Mouse (Mus musculus): ENCODE data around the gene Foxj1.
"Not testable (repeated sequence)": the region's sequence is repeated elsewhere in the genome, so short reads cannot be mapped to it uniquely, and the experiment has no call there.

Foxj1 gene

DNA sequence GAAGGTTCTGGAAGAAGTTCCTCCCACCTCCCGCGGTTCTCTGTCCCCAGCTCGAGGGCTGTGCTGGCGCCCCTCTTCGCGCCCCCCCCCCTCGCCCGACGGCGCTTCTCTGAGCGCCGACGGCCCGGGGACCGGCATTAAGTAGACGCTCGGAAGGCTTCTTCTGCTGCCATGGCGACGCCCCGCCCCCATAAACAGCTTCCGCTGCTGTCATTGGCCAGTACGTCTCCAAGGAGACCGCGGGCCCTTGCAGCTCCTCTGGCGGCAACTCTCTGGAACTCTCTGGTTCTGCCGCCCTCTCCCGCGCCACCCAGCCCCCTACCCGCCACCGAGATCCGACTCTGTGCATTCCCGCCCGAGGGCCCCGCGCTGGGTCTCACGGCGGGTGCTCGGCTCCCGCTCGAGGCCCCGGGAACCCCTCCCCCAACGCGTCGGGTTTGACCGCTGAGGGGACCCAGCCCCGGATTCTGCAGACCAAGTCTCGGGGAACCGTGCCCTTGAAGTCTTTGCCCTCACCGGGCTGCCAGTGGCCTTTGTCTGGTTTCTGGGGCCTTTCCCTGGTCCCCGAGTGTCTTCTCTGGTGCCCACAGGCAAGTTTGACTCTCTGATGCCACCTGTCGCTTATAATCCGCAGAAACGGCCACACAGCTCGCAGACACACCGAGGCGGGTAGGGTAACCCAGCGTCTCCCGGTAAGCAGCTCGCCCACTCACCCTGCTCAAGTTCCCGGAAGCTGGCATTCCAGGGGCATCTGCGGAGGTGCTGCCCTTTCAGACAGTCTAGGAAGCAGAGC lies at the start of gene Foxj1:
Gene Foxj1 (minus strand): TSS at position 156 of the 793 bp plus-strand sequence.
- peak; percentile 96 to 98 for DNase-seq (ENCODE audit: low spot score in 2 of 2)

DNA sequence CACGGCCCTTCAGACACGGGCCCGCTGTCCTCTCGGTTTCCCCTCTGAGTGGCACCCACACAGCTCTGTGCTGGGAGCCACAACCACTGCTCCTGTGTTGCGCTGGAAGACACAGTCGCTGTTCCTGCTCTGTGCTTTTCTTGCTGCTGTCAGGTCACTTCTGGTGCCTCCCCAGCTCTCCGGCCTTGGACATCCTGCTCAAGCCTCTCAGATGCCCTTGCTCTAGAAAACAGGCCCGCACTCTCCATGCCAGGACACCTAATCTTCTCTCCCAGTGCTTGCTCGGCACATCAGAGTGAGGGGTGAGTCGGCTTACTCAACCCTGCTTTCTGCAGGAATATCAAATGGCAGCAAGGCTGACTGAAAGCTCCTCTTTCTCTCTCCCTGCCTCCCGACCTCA lies 49.0 kb upstream of the Foxj1 start:
- DNase-seq (ENCODE audit: low spot score in 2 of 2): no peak

DNA sequence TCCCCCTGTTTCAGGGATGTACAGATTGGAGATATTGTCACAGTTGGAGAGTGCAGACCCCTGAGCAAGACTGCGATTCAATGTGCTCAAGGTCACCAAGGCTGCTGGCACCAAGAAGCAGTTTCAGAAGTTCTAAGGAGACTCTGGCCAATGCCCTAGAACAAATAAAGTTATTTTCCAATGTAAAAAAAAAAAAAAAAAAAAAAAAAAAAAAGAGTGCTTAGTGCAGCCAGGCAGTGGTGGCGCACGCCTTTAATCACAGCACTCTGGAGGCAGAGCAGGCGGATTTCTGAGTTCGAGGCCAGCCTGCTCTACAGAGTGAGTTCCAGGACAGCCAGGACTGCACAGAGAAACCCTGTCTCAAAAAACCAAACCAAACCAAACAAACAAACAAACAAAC lies 47.9 kb upstream of the Foxj1 start:
- not testable (repeated sequence) for DNase-seq (ENCODE audit: low spot score in 2 of 2)

DNA sequence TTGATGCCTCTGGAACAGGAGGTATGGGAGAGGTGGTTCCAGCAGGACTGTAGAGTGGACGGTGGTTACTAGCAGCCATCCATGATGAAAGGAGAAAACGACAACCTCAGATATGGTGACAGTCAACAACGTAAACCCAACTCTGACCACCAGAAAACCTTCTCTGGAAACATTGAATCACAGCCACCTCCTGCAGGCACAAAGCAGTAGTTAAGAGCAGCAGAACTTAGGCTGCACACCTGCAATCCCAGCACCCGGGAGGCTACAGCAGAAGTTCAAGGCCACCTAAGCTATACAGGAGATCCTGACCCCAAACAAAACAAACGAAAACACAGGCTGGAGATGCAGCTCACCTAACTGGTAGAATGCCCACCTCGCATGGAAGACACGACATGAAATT lies 45.6 kb upstream of the Foxj1 start:
- no peak for DNase-seq (ENCODE audit: low spot score in 2 of 2)

DNA sequence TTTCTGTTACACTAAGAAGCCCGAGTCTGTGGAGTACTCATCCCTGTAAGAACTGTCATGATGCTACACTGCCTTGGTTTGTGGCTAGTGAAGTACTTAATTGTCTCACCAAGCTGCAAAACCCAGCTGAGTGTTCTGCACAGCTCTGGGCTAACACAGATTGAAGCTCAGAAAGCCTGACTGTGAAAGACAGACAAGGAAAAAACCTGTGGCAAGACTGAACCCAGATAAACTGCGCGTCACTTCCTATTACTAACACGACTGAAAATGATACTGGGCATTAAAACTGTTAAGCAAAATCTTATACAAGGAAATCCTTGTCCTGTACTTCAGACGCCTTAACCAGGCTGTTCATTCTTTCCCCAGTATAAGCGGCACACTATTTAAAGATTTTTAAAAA lies 44.3 kb upstream of the Foxj1 start:
- no peak for DNase-seq (ENCODE audit: low spot score in 2 of 2)

DNA sequence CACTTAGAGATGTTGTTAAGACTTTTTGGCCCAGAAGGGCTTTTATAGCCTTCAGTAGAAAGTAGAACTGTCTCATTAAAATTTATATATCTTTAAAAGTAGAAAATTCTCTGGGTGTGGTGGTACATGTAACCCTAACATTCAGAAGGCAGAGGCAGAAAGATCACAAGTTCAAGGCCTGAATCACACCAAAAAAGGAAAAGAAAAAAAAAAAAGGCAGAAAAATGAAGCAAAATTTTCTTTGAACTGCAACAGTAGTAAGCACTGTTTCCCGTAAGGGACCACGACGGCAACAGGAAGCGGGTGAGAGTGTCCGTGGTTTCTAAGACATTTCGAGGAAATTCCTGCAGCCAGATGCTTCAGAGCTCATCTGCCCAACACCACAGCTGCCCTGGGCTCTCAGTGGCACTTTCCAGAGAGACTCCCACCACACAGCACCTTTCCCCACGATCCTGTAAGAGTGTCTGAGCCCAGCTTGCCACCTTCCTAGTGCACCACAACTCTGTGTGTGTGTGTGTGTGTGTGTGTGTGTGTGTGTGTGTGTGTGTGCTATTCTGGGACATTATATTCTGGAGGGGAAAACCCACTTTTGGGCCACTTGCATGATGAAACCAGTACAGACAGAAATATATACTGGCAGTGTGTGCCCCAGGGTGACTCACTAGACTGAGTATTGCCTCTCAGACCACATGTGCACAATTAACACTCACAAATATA lies 41.9 kb upstream of the Foxj1 start:
- peak in 1 of 2 experiments; percentile 42 for DNase-seq (ENCODE audit: low spot score in 2 of 2)

DNA sequence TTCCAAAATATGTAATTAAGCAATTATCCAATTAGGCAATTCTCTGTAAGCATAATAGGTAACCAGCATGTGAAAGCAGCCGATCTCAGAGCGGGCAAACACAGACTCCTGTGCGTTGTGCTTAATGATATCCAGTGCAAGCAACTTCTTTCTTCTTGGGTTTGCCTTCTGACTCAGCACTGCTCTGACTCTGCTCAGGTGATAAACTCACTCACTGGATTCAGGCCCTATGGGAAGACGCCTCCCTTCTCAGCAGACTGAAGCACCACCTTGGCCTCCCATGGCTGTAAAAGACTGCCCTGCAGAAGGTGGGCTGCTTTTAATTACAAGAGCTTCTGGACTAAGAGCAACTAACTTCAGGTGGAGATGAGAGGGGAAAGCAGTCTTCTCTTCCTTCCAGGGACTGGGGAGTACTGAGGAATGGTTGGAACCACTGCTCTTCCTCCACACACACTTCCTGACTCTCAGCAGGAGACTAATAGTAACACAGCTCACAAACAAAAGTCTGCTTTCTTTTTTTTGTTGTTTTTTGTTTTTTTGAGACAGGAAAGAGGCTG lies 36.8 kb upstream of the Foxj1 start:
- DNase-seq (ENCODE audit: low spot score in 2 of 2): no peak

DNA sequence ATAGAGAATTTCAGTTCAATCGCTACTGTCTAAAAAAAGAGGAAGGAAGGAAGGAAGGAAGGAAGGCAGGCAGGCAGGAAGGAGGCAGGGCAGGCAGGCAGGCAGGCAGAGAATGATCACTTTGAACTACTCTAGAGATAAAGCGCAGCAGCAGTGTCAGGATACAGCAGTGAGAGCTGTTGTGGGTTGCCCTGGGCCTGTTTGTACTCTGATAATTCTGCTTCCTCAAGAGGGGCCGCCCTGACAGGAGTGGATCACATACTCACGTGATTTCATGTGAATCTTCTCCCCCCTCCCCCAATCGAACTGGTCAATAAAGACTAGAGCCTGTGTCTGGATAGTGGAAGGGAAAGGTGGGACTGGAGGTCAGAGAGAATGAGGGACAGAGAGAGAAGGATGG lies 34.4 kb upstream of the Foxj1 start:
- peak in 1 of 2 experiments; percentile 40 for DNase-seq (ENCODE audit: low spot score in 2 of 2)

DNA sequence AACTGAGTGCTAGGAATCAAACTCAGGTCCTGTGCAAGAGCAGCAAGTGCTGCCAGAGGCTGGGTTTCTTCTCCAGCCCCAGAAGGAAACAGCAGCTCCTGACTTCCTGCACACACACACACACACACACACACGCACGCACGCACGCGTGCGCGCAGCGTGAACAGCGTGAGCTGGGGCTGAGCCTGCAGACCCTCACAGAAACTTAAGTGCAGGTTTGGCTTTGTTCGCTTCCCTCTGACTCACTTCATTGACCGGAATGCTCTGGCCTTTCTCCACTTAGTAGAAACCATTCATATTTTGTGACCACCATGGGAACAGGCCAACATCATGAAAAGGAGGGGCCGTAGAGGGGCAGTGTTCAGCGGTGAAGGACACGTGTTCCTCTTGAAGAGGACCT lies 33.9 kb upstream of the Foxj1 start:
- DNase-seq (ENCODE audit: low spot score in 2 of 2): no peak

DNA sequence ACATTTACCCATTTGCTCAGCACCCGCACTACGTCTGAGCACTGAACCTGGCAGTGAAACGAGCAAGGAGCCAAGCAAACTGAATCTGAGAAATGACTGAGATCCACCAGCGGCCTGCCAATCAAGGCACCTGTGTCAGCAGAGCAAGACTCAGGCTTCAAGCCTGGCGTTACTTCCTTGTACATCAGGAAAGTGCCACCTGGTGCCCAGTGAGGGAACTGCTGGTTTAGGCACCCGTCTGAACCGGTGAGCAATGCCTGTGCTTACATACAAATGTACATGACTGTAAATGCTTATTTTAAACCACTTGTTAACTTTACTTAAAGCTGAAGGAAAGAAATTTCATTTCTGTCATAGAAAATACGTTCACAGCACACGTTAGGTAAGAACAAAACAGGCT lies 32.9 kb upstream of the Foxj1 start:
- DNase-seq (ENCODE audit: low spot score in 2 of 2): peak; percentile 92 to 96

DNA sequence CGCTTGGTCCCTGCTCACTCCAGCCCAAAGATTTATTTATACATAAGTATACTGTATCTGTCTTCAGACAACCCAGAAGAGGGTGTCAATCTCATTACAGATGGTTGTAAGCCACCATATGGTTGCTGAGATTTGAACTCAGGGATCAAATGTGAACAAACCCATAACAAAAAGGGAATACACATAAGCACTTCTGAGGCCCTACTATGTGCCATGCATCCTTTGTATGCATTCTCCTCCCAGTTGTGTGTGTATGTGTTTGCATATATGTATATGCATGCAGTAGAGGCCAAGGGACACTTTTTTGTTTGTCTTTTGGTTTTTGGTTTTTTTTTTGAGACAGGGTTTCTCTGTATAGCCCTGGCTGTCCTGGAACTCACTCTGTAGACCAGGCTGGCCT lies 31.4 kb upstream of the Foxj1 start:
- no peak for DNase-seq (ENCODE audit: low spot score in 2 of 2)

DNA sequence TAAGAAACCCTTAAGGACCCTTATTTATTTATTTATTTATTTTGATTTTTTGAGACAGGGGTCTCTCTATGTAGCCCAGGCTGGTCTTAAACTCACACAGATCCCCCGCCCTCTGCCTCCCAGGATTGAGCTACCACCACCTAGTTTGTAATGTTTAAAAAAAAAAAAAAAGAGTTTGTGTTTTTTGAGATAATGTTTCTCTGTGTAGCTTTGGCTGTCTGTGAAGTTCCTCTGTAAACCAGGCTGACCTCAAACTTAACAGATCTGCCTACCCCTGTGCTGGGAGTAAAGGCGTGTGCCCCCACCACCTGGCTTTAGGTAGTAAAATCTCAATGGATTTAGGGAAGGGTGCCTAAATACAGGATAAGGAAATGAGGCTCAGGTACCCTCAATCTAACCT lies 30.9 kb upstream of the Foxj1 start:
- no peak for DNase-seq (ENCODE audit: low spot score in 2 of 2)

DNA sequence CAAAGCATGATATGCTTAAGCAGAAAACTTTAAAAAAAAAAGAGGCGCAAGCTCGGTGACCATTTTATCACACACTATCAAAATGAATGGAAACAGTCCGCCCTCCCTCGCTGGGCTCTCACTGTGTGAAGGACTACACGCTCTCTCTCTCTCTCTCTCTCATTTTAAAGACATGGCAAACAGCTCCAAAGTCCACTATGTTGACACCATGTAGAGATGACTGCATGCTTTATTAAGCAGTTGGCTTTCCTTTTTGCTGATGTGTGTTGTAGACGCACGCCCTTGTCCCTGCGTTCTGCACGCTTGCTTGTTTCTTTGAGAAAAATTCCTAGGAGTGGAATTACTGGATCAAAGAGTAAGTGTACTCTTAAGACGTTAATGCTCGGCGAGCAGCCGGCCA lies 30.2 kb upstream of the Foxj1 start:
- no peak for DNase-seq (ENCODE audit: low spot score in 2 of 2)

DNA sequence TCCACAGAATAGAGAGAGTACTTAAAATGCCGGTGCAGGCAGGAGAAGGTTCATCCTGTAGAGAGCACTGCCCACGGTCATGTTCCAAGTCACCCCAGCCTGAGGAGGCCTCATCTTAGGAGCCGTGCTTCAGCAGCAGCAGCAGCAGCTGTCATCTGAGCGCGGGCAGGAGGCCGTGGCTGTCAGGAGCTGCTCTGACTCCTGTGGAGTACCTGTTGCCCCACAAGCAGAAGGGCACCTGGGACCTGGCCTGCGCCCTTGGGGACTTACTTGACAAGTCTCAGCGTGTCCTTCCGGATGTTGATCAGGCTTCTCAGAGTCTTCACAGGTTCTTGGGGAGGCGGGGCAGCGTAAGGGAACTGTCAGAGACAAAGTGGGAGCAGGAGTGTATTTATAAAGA lies 26.8 kb upstream of the Foxj1 start:
- DNase-seq (ENCODE audit: low spot score in 2 of 2): peak; percentile 43 to 55

DNA sequence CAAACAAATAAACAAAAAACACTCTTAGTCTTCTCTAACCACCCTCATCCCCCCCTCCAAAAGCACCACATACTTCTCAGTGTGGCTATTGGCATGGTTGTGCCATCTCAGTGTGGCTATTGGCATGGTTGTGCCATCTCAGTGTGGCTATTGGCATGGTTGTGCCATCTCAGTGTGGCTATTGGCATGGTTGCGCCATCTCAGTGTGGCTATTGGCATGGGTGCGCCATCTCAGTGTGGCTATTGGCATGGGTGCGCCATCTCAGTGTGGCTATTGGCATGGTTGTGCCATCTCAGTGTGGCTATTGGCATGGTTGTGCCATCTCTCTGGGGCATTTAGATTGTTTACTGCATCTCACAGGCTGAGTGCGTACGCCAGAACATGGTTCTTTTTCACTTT lies 25.7 kb upstream of the Foxj1 start:
- not testable (repeated sequence) for DNase-seq (ENCODE audit: low spot score in 2 of 2)

DNA sequence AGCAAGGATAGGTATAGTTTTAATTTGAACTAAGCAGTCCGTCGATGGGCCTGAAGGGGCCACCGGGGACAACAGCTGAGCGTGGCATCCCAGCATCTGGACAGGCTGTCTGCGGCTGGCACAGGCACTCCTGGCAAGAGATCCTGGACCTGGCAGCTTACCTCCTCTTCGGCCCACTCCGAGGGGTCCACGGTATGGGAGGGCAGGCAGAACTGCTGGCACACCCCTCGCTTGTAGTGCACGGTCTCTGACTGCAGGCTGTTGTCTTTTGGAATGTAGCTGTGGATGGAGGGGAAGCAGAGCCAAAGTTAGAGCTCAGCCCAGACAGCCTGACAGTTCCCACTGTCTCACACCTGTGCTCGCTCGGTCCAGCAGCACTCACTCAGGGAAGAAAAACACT lies 24.5 kb upstream of the Foxj1 start:
- DNase-seq (ENCODE audit: low spot score in 2 of 2): peak; percentile 38 to 46

DNA sequence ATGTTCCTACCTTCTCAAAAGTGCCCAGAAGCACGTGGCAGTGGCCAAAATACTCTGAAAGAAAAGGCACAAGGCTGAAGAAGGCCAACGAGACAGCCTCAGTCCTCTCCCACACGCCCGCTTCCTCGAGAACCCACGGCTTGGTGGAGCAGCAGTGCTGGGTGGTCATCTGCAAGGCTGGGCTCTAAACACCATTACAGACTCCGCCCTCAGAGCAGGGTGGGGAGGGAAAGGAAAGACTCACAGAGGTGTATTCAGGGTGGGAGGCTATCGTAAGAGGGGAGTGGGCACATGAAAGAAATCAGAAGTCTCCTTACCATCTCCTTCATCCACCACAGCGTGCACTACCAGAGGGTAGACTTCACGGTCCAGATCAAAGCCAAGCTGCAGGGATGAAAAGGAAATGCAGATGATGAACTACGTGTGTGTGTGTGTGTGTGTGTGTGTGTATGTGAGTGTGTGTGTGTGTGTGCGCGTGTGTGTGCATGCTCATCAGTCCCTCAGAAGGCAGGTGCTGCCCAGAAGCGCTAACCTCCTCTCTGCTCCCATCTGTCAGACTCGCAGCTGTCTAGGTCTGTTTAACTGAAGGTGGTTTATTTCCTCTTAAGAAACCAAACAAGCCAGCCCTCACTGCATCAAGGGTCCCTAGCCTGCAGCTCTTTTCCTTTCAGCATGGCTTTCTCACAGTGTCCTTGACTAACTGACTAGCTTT lies 23.9 kb upstream of the Foxj1 start:
- DNase-seq (ENCODE audit: low spot score in 2 of 2): peak; percentile 70 to 71

DNA sequence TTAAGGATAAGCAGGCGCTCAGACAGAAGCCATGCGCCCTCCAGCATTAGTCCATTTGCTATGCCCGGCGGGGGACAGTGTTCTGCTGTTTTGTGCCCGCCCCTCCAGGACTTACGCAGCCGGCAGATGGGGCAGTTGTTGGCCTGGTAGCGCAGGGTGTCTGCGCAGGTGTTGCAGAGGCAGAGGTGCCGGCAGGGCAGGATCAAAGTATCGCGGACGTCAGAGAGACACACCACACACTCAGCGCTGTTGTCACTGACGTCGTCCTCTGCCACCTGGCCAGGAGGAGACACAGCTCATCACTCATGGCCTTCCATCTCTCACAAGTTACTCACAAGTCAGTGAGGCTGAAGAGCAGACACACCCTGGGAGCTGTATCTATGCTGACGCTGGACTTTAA lies 19.3 kb upstream of the Foxj1 start:
- DNase-seq (ENCODE audit: low spot score in 2 of 2): peak; percentile 54 to 74

DNA sequence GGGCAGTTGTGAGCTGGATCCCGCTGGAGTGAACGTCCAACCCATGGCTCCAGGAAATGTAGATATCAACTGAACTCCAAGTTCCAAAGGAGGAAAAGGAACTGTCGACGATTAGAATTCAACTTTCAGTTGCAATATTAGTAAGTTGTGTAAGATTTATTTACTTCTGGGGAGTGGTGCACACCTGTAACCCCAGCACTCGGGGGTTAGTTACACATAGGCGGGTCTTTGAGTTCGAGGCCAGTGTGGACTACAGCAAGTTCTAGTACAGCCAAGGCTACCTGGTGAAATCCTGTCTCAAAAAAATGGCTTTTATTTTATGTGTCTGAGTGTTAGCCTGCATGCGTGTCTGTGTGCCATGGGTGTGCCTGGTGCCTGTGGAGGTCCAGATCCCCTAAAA lies 18.3 kb upstream of the Foxj1 start:
- DNase-seq (ENCODE audit: low spot score in 2 of 2): no peak

DNA sequence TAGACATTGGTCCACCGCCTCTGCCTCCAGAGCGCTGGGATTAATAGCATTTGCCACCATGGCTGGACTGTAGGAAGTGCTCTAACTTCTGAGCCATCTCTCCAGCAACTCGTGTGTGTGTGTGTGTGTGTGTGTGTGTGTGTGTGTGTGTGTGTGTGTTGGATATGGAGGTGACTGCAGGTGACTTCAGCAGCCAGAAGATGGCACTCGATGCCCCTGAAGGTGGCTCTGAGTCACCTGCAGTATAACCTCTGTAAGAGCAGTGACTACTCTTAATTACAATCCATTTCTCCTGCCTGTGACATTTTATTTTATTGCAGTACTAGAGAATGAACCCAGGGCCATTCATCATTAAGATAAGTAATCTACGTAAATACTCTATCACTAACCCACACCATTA lies 16.1 kb upstream of the Foxj1 start:
- no peak for DNase-seq (ENCODE audit: low spot score in 2 of 2)

DNA sequence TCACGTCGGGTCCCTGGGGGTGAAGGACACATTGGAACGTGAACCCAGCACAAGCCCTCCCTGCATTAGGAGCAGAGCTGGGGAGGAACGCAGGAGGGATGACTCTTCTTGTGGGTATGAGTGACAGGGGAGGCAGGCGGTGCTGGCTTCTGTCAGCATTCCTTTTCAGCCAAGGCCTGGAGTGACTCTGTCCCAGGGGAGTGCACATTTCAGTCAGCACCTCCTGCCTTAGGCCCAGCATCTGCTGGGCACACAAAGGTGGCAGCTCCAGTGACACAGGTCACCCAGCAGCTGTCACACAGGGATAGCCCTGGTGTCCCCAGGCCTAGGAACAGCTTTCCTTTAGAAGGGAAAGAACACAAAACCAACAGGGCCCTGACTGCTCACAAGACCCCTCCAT lies 12.8 kb upstream of the Foxj1 start:
- no peak for DNase-seq (ENCODE audit: low spot score in 2 of 2)

DNA sequence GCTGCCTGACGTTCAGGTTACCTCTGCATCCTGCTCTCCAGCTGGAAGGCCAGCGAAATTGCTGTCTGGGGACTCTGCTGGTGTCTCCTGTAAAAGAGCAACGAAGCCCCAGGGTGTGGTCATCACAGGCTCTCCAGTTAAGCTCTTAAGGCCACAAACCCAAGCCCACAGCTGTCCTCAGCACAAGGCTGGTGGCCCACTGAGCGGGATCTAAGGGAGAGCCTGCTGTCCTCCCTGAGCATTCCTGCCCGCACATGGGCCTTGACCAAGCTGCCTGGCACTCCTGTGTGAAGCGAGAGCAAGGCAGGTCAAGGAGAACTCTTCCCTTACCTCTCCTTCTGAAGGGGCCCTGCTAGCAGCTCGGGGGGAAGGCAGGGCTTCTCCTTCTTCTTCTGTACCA lies 11.8 kb upstream of the Foxj1 start:
- no peak for DNase-seq (ENCODE audit: low spot score in 2 of 2)
